Mouse (Mus musculus): ENCODE results near the gene Gm29427. TPM values are rescaled to one million over a fixed set of nuclear protein-coding genes. Genes with fewer than 3 reads are reported as not detected.

Gene Gm29427
- polyA plus RNA-seq (2012; ENCODE audit: low replicate concordance) = not detected in 2 replicates

DNA sequence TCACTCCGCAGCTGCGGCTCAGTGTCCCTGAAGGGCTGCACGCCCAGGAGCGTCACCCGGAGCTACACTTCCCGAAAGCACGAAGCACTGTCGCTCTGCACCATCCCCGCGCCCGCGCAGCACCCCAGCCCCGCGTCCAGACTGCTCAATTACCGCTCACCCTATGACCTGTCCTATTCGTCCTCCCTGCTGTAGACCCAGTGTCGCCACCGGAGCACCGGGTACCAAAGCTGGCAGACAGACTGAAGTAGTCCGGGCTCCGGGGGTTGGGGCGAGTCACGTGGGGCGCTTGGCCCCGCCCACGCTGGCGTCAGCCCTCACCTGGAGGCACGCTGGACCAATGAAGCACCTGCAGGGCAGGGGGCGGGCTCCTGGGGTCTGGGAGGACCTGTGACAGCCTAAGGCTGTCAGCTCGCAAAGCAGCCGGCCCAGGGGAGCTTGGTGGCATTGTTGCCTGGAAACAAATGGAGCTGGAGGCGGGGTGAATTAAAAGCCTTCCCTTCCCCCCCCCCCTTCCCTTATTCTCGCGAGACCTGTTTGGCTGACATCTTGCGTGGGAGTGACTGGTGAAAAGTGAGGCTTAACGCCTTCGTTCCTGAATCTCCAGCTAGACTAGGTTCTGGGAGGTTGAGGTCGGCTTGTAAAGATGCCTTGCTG lies at the start of gene Gm29427:
Gm29427 (minus strand) TSS at position 239 of the 657 bp plus-strand sequence.

DNA sequence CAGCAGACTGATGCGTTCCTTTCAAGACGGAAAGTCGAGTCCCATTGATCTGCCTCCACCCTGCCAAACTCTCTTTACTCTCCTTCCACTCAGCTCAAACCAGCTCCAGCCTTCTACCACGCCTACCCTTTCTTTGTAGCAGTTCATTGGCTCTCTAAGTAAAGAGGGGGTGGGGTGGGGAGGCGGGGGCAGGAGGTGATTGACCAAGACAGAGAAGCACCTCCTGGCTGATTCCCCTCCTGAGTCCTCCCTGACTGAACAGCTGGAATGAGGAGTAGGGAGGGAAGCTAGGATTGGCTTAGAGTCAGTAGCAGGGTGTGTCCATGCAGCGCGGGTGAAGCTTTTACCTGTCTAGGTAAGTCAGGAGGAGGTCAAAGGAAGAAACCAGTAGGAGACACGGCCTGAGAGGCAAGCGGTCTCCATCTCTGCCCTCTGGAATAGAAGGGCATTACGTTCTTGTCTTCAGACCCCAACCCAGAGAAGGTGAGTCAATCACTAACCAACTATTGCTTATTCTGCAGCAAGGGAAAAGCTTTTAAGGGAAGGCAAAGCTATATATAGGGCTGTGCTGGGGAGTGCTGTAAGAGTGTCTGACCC lies 16.2 kb upstream of the Gm29427 start, which contains the start of gene AA986860:
AA986860 (plus strand) TSS at position 236 of the 597 bp plus-strand sequence.

DNA sequence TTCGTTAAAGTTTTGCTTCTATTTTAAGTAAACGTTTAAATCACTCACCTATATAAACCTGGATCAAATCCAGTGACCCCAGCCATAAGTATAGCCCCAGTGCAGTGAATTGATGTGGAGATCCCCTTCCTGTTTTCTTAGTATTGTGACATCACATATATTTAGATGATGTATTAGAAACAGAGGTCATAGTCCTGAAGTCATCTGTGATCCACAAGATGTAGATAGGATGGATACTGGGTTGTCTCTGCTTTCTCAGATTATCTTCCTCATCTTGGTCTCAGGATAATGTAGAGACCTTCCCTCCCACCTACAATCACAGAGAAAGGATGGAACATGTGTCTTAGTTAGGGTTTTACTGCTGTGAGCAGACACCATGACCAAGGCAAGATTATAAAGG lies 13.6 kb upstream of the Gm29427 start, which contains the start of gene Pfkfb2:
Pfkfb2 (minus strand) TSS at position 101 of the 400 bp plus-strand sequence.

DNA sequence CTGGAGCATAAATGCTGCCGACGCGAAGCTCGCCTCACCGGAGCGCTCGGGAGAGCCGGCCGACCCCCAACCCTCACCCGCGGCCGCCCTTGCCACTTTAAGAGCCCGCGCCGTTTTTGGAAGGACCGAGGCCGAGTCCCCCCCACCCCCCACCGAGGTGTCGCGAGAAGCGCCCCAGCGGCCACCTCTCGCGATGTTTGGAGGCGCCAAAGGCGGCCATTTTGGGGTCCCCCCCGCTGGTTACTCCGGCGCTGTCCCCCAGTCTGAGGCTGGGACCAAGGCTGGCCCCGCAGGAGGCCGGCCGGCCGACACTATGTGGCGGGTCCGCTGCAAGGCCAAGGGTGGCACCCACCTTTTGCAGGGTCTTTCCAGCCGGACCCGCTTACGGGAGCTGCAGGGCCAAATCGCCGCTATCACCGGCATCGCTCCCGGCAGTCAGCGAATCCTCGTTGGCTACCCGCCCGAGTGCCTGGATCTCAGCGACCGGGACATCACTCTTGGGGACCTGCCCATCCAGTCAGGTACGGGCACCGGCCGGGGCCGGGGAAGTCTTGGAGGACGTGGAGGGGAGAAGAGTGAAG lies 1.8 kb upstream of the Gm29427 start, which contains the start of gene Yod1:
Yod1 (plus strand) TSS at position 37 of the 581 bp plus-strand sequence.

DNA sequence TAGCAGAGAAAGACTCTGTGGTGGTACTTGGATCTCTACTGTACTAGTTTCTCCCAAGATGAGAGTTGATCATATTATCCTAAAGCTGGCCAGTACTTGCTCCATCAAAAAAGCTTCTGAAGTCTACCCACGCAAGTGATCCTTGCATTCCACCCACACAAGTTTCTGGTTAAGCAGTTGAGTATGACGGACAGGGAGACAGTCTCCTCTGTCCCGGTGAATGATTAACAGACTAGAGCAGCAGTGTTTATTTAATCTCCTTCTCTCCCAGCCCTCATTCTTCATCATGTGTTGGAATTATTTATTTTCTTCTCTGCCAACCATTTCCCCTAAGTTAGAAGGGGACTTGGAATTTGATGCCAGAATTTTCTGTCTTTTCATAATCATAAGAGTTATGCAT lies 54.1 kb downstream of the Gm29427 start, which contains the start of gene C4bp:
C4bp (minus strand) TSS at position 179 of the 400 bp plus-strand sequence.

DNA sequence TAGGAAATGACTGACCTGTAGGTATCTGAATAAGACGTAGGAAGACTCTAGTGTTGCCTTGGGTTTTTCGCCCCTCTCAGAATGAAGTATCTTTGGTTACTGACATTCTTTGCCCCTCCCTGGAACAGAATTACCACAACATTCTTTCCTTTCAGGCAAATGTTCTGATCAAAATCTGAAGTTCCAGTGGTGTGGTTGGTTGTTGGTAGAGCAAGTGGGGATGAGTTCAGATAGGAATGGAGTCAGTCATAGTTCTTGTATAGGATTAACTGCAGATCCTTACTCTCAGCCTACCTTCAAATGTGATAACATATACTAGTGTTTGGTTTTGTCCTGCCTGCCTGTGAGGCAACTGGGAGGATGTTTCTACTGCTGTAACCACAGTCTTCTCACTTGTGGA lies 86.1 kb downstream of the Gm29427 start, which contains the start of gene Zp3r:
Zp3r (minus strand) TSS at position 101 of the 400 bp plus-strand sequence.

Other genes with a start within 250 kb of the Gm29427 start
- not detected in 2 replicates for gene Zp3r, start 86.2 kb downstream of the Gm29427 start, polyA plus RNA-seq (2012; ENCODE audit: low replicate concordance)
- not detected in 2 replicates for gene C4bp, start 54.2 kb downstream of the Gm29427 start, polyA plus RNA-seq (2012; ENCODE audit: low replicate concordance)
- gene Yod1, start 1.5 kb upstream of the Gm29427 start, polyA plus RNA-seq (2012; ENCODE audit: low replicate concordance) = 1.7 and 3.7 TPM in 2 replicates
- 1.3 and 6.7 TPM in 2 replicates for gene Pfkfb2, start 13.5 kb upstream of the Gm29427 start, polyA plus RNA-seq (2012; ENCODE audit: low replicate concordance)
- gene AA986860, start 16.2 kb upstream of the Gm29427 start, polyA plus RNA-seq (2012; ENCODE audit: low replicate concordance) = 0.71 and 2.5 TPM in 2 replicates
- gene Fcamr, start 85.1 kb upstream of the Gm29427 start, polyA plus RNA-seq (2012; ENCODE audit: low replicate concordance) = not detected in 2 replicates
- gene Pigr, start 110.9 kb upstream of the Gm29427 start, polyA plus RNA-seq (2012; ENCODE audit: low replicate concordance) = 0.21 and 0.53 TPM in 2 replicates
- gene Fcmr, start 149.9 kb upstream of the Gm29427 start, polyA plus RNA-seq (2012; ENCODE audit: low replicate concordance) = 2,209 and 5,805 TPM in 2 replicates
- not detected in 2 replicates for gene Il24, start 171.7 kb upstream of the Gm29427 start, polyA plus RNA-seq (2012; ENCODE audit: low replicate concordance)
- gene Il20, start 195.7 kb upstream of the Gm29427 start, polyA plus RNA-seq (2012; ENCODE audit: low replicate concordance) = not detected in 2 replicates
- not detected in 2 replicates for gene Il19, start 224.3 kb upstream of the Gm29427 start, polyA plus RNA-seq (2012; ENCODE audit: low replicate concordance)

Data from hematopoietic multipotent progenitor cell, adult 10-12 weeks (in vitro differentiated cells).